Mouse (Mus musculus): ENCODE measurements around the gene Anks1b. TPM values are rescaled to one million over a fixed set of nuclear protein-coding genes. Genes with fewer than 3 reads are reported as not detected.

The Anks1b gene
- polyA plus RNA-seq, 1 experiment, result 1.9 TPM

GRCm38 (mm10) chr10:90004882-90005281 is 131.6 kb downstream of the Anks1b start:
- Histone ChIP-seq H3K27ac (ENCODE audit: control insufficient read depth, insufficient read depth, low read depth, low read length) (no peak overlapping the region), H3K27me3 (ENCODE audit: control insufficient read depth, insufficient read depth, low read length) (no peaks in the 10 kb centered on the region), H3K4me1 (ENCODE audit: control insufficient read depth, insufficient read depth, low read length) (no peaks in the 10 kb centered on the region), H3K36me3 (ENCODE audit: control insufficient read depth, insufficient read depth, low read length) (no peaks in the 10 kb centered on the region), H3K4me3 (ENCODE audit: control insufficient read depth, low read depth, low read length) (no peak overlapping the region)
- no peak for TF ChIP-seq CTCF (IDR thresholded peaks at IDR 0.05; ENCODE audit: control insufficient read depth, insufficient read depth, insufficient replicate concordance, low read depth, low read length)
- no peak for TF ChIP-seq POLR2A (IDR thresholded peaks at IDR 0.05; ENCODE audit: control insufficient read depth, low read depth, low read length)

DNA sequence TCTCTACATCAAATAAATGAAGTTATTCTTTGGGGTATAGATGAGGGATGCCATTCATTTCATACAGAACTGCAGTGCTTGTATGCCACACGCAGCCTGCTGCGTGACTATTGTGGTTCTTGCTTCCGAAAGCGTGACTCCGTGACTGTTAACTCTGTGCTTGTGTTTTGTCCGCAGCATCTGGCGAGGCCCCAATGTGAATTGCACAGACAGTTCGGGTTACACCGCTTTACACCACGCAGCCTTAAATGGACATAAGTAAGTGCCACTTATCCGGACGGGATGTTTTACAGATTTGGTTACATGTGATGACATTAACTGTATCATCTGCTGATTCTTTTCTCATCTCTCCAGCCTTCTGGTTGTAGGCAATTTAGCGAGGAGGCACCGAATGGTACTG is 159.7 kb downstream of the Anks1b start:
- Histone ChIP-seq H3K4me3 (ENCODE audit: control insufficient read depth, low read depth, low read length) (no peak overlapping the region), H3K36me3 (ENCODE audit: control insufficient read depth, insufficient read depth, low read length) (no peaks in the 10 kb centered on the region), H3K27me3 (ENCODE audit: control insufficient read depth, insufficient read depth, low read length) (no peaks in the 10 kb centered on the region), H3K27ac (ENCODE audit: control insufficient read depth, insufficient read depth, low read depth, low read length) (no peak overlapping the region), H3K4me1 (ENCODE audit: control insufficient read depth, insufficient read depth, low read length) (no peaks in the 10 kb centered on the region)
- TF ChIP-seq CTCF (IDR thresholded peaks at IDR 0.05; ENCODE audit: control insufficient read depth, insufficient read depth, insufficient replicate concordance, low read depth, low read length) (no peak), POLR2A (IDR thresholded peaks at IDR 0.05; ENCODE audit: control insufficient read depth, low read depth, low read length) (no peak)

GRCm38 (mm10) chr10:90043287-90043686 is 170.0 kb downstream of the Anks1b start:
- H3K27me3 ChIP-seq (ENCODE audit: control insufficient read depth, insufficient read depth, low read length), result no peaks in the 10 kb centered on the region
- no peak for TF ChIP-seq CTCF (IDR thresholded peaks at IDR 0.05; ENCODE audit: control insufficient read depth, insufficient read depth, insufficient replicate concordance, low read depth, low read length)
- TF ChIP-seq POLR2A (IDR thresholded peaks at IDR 0.05; ENCODE audit: control insufficient read depth, low read depth, low read length), result no peak
- H3K4me3 ChIP-seq (ENCODE audit: control insufficient read depth, low read depth, low read length), result no peak overlapping the region
- H3K36me3 ChIP-seq (ENCODE audit: control insufficient read depth, insufficient read depth, low read length), result no peaks in the 10 kb centered on the region
- H3K4me1 ChIP-seq (ENCODE audit: control insufficient read depth, insufficient read depth, low read length), result no peaks in the 10 kb centered on the region
- H3K27ac ChIP-seq (ENCODE audit: control insufficient read depth, insufficient read depth, low read depth, low read length), result no peak overlapping the region

GRCm38 (mm10) chr10:90043773-90044172 is 170.5 kb downstream of the Anks1b start:
- TF ChIP-seq CTCF (IDR thresholded peaks at IDR 0.05; ENCODE audit: control insufficient read depth, insufficient read depth, insufficient replicate concordance, low read depth, low read length) (no peak), POLR2A (IDR thresholded peaks at IDR 0.05; ENCODE audit: control insufficient read depth, low read depth, low read length) (no peak)
- no peak overlapping the region for H3K27ac ChIP-seq (ENCODE audit: control insufficient read depth, insufficient read depth, low read depth, low read length)
- no peaks in the 10 kb centered on the region for H3K36me3 ChIP-seq (ENCODE audit: control insufficient read depth, insufficient read depth, low read length)
- no peaks in the 10 kb centered on the region for H3K27me3 ChIP-seq (ENCODE audit: control insufficient read depth, insufficient read depth, low read length)
- no peak overlapping the region for H3K4me3 ChIP-seq (ENCODE audit: control insufficient read depth, low read depth, low read length)
- no peaks in the 10 kb centered on the region for H3K4me1 ChIP-seq (ENCODE audit: control insufficient read depth, insufficient read depth, low read length)

GRCm38 (mm10) chr10:90044229-90044628 is 170.9 kb downstream of the Anks1b start:
- H3K27me3 ChIP-seq (ENCODE audit: control insufficient read depth, insufficient read depth, low read length), result no peaks in the 10 kb centered on the region
- H3K4me1 ChIP-seq (ENCODE audit: control insufficient read depth, insufficient read depth, low read length), result no peaks in the 10 kb centered on the region
- no peak overlapping the region for H3K27ac ChIP-seq (ENCODE audit: control insufficient read depth, insufficient read depth, low read depth, low read length)
- TF ChIP-seq POLR2A (IDR thresholded peaks at IDR 0.05; ENCODE audit: control insufficient read depth, low read depth, low read length), result no peak
- TF ChIP-seq CTCF (IDR thresholded peaks at IDR 0.05; ENCODE audit: control insufficient read depth, insufficient read depth, insufficient replicate concordance, low read depth, low read length), result no peak
- H3K36me3 ChIP-seq (ENCODE audit: control insufficient read depth, insufficient read depth, low read length), result no peaks in the 10 kb centered on the region
- H3K4me3 ChIP-seq (ENCODE audit: control insufficient read depth, low read depth, low read length), result no peak overlapping the region

DNA sequence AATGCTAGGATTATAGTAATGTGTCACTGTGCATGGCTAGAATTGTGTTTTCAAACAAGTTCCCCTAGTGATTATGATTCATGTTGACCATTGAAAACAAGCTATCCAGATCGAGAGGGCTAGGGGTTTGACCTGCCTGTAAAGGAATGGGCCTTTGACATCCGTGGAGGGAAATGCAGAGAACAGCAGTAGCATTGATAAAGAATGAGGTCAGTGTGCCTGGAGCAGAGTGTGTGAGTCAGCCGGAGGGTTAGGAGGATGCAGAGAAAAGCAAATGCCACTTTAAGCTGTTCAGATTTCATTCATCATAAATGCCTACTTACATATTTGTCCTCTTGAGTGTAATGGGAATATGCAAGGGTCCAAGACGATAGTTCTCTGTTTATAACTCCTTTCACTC is 195.3 kb downstream of the Anks1b start:
- Histone ChIP-seq H3K4me3 (ENCODE audit: control insufficient read depth, low read depth, low read length) (no peak overlapping the region), H3K36me3 (ENCODE audit: control insufficient read depth, insufficient read depth, low read length) (no peaks in the 10 kb centered on the region), H3K4me1 (ENCODE audit: control insufficient read depth, insufficient read depth, low read length) (no peaks in the 10 kb centered on the region), H3K27ac (ENCODE audit: control insufficient read depth, insufficient read depth, low read depth, low read length) (no peak overlapping the region), H3K27me3 (ENCODE audit: control insufficient read depth, insufficient read depth, low read length) (no peaks in the 10 kb centered on the region)
- TF ChIP-seq CTCF (IDR thresholded peaks at IDR 0.05; ENCODE audit: control insufficient read depth, insufficient read depth, insufficient replicate concordance, low read depth, low read length), result no peak
- no peak for TF ChIP-seq POLR2A (IDR thresholded peaks at IDR 0.05; ENCODE audit: control insufficient read depth, low read depth, low read length)

- Histone ChIP-seq H3K4me3 (ENCODE audit: control insufficient read depth, low read depth, low read length) (no peak overlapping the region), H3K36me3 (ENCODE audit: control insufficient read depth, insufficient read depth, low read length) (no peaks in the 10 kb centered on the region), H3K27ac (ENCODE audit: control insufficient read depth, insufficient read depth, low read depth, low read length) (no peak overlapping the region), H3K27me3 (ENCODE audit: control insufficient read depth, insufficient read depth, low read length) (no peaks in the 10 kb centered on the region), H3K4me1 (ENCODE audit: control insufficient read depth, insufficient read depth, low read length) (no peaks in the 10 kb centered on the region)
- TF ChIP-seq POLR2A (IDR thresholded peaks at IDR 0.05; ENCODE audit: control insufficient read depth, low read depth, low read length) (no peak), CTCF (IDR thresholded peaks at IDR 0.05; ENCODE audit: control insufficient read depth, insufficient read depth, insufficient replicate concordance, low read depth, low read length) (no peak)
Measured at GRCm38 (mm10) chr10:90077930-90078329, 204.6 kb downstream of the Anks1b start.

GRCm38 (mm10) chr10:90081151-90081550 is 207.8 kb downstream of the Anks1b start:
- no peak for TF ChIP-seq POLR2A (IDR thresholded peaks at IDR 0.05; ENCODE audit: control insufficient read depth, low read depth, low read length)
- no peaks in the 10 kb centered on the region for H3K4me1 ChIP-seq (ENCODE audit: control insufficient read depth, insufficient read depth, low read length)
- H3K36me3 ChIP-seq (ENCODE audit: control insufficient read depth, insufficient read depth, low read length), result no peaks in the 10 kb centered on the region
- H3K27ac ChIP-seq (ENCODE audit: control insufficient read depth, insufficient read depth, low read depth, low read length), result no peak overlapping the region
- no peaks in the 10 kb centered on the region for H3K27me3 ChIP-seq (ENCODE audit: control insufficient read depth, insufficient read depth, low read length)
- H3K4me3 ChIP-seq (ENCODE audit: control insufficient read depth, low read depth, low read length), result no peak overlapping the region

Data from testis, adult 2 months (tissue).